Mouse (Mus musculus) small intestine, adult 2 months (tissue): Measurements from ENCODE around the gene Cd200r3.

ENCODE experiments used
- CTCF ChIP-seq: fragments of 200-500 bp; IDR thresholded peaks from 2 replicates; pipeline ENCODE4 v1.5.1; 2012; ENCODE audit warnings: low read depth, mild to moderate bottlenecking, control low read depth, inconsistent platforms, low read length, moderate library complexity, mixed read lengths; ENCODE audit not compliant: insufficient replicate concordance, insufficient read length; ENCODE audit errors: extremely low read depth
- POLR2A ChIP-seq: fragments of 200-500 bp; IDR thresholded peaks from 2 replicates; pipeline ENCODE4 v1.6.1; 2012; ENCODE audit warnings: low read depth, mild to moderate bottlenecking, control low read depth, inconsistent platforms, low read length, moderate library complexity

DNA sequence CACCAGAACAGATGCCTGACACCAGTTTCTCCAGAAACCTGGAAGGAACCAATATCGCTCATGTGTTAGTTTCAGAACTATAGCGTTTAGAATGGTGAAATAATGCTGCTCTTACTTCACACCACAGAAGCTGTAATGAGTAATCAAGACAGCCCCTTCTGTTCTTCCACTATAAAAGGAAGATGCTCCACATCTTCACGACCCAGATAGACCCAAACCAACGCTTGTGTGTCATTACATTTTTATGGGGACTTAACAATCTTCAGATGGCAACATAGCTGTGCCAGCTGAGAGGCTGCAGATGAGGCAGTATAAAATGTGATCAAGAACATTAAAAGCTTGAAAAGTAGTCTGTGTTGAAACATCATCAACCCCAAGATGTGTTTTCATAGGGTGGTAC is 64.3 kb downstream of the Cd200r3 start:
- no peak for TF ChIP-seq CTCF
- TF ChIP-seq POLR2A, result no peak
